Mouse (Mus musculus): ENCODE measurements around the gene Efcab12. TPM values are rescaled to one million over a fixed set of nuclear protein-coding genes. Genes with fewer than 3 reads are reported as not detected.
A peak's percentile ranks its signal among the peaks of the same experiment; 100 is the strongest.

Efcab12 gene
- total RNA-seq, 2 experiments from 2014 or later = 0.14 TPM; not detected in 1

DNA sequence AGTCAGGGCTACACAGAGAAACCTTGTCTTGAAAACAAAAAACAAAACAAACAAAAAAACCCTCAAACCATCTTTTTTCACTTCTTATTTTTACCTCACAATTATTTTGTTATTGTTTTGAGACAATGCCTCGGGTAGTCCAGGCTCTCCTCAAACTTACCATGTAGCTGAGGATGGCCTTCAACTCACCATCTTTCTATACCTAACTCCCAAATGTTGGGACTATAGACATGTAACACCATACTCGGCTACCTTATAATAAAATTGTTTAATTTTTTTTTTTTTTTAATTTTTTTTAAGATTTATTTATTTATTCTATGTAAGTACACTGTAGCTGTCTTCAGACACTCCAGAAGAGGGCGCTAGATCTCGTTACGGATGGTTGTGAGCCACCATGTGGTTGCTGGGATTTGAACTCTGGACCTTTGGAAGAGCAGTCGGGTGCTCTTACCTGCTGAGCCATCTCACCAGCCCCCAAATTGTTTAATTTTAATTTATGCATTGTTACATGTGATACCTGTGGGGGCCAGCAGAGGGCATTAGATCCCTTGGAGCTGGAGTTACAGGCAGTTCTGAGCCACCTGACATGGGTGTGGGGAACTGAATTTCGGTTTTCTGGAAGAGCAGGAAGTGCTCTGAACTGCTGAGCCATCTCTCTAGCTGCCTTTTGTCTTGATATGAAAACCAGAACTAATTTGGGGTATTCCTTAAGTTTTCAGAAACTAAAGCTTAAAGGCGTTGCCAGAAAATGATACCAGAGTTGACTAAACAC is 8.6 kb upstream of the Efcab12 start:
- peak; percentile 60 for DNase-seq (ENCODE audit: low spot score)

DNA sequence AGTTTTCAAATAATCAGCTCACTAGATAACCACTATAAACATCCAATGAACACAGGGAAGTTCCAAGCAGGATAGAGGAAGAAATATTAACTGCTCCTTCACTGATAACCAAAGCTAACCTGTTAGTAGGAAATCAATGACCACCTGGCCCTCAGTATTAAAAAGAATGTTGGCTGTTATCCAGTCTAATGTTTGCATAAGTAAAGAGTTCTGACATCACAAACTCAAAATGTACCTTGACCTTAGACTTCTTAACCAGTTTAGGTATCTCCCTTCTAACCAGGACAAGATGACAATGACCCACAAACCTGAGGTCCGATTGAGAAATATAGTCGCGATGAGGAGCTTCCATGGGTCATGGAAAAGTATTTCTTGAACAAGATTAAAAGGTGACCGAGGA is 6.8 kb upstream of the Efcab12 start:
- DNase-seq (ENCODE audit: low spot score) = no peak

DNA sequence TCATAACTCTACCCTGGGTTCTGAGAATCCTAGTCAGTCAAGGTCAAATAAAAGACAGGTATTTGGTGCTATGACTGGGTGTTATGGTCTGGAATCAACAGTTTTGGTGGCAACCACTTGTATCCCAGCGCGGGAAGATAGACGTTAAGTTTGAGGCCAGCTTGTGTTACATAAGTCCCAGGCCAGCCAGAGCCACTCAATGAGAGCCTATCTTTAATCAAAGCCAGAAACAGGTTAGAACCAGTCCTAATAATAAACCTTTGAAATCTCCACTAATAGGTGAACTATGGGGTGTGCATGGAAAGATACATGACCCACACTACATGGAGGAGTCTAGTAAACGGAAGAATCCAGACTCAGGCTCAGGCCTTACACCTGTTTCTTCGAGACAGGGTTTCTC is 533 bp upstream of the Efcab12 start:
- no peak for DNase-seq (ENCODE audit: low spot score)

DNA sequence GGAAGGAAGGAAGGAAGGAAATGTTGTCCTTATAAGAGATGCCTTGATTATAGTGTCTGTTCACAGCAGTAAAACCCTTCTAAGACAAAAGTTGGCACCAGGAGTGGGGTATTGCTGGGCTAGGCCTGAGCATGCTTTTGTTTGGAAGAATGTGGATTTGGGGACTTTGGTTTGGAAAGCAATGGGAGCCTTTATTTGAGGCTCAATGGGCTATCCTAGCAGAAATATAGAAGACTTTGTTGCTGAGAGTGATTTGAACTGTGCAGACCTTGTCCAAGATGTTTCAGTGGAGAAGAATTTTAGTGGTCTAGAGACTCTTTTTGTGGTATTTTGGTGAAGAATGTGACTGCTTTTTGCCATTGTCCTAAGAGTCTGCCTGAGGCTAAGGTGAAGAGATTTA is 4.4 kb downstream of the Efcab12 start:
- no peak for DNase-seq (ENCODE audit: low spot score)

DNA sequence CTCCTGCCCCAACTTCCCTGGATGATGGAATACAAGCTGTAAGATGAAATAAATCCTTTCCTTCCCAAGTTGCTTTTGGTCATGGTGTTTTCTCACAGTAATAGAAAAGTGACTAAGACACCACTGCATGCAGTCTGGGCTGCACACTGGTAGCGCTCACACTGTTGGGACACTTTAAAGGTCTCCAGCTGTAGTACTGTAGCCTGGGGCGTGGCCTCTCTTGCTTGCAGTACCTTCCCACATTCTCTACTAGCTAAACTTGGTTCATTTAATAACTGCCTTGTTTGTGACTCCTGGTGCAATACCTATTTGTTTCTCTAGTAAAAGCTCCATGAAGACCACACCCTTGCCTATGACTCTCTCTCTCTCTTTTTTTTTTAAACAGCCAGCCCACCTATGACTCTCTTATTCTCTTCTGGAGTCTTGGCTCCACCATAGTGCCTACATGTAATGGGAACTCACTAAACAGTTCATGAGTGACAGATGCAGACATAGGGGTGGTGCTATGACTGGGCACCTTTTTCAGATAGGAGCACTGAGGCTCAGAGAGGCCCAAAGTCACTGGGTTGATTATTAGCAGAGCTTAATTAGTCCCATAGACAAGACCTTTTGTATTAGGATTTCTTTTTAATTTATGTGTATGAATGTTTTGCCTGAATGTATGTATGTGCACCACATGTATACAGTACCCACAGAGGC is 5.9 kb downstream of the Efcab12 start:
- no peak for DNase-seq (ENCODE audit: low spot score)

DNA sequence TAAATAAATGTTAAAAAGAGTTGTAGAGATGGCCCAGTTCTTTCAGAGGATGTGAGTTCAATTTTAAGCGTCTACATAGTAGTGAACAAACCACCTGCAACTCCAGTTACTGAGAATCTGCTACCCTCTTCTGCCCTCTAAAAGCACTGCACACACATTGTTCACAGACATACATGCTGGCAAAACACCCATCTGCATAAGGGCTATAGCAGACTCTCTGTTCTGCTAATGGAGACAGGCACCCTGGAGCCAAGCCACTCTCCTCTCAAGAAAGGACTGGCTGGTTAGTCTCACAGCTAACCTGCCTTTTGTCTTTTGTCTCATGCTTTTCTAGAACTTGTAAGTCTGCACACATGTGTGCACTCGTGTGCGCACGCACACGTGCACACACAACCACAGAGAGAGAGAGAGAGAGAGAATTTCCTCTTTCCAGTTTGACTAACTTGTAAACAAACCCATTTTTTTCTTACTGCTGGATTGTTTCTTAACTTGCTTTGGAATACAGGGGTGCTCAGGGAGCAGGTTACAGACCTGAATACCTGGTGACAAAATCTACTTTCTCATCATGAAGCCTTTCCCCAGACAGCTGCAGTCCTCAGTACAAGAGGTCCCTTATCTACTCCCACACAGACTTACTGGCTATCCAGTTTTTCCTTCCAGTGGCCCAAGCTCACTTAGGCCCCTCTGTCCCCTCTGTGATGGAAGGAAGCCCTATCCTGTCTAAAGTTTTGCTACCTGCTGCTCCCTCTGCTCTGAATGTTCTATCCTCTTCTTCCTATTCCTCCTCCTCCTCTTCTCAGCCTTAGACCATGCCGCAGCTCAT is 7.2 kb downstream of the Efcab12 start:
- DNase-seq (ENCODE audit: low spot score) = no peak

DNA sequence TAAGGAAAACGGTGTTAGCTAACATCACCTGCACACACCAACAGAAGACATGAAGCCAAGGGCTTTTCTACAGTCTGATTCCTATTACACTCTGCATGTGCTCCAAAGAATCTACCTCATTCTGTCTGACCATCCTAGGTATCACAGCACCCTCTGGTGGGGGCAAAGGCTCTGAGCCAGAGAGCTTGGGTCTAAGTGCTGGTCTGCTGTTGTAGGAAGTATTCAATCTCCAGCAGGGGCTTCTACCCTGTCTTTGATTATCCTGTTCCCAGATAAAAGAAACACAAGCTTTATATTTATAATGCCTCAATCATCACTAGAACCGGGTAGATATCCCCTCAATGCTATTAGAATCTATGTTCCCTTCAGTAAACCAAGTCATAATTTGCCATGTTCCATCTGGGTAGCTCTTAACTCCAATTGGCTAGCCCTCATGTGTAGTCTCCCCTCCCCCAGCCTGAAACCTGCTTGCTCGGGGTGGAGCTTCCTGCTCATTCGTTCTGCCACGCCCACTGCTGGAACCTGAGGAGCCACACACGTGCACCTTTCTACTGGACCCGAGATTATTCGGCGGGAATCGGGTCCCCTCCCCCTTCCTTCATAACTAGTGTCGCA is 14.3 kb downstream of the Efcab12 start:
- DNase-seq (ENCODE audit: low spot score) = peak; percentile 58

DNA sequence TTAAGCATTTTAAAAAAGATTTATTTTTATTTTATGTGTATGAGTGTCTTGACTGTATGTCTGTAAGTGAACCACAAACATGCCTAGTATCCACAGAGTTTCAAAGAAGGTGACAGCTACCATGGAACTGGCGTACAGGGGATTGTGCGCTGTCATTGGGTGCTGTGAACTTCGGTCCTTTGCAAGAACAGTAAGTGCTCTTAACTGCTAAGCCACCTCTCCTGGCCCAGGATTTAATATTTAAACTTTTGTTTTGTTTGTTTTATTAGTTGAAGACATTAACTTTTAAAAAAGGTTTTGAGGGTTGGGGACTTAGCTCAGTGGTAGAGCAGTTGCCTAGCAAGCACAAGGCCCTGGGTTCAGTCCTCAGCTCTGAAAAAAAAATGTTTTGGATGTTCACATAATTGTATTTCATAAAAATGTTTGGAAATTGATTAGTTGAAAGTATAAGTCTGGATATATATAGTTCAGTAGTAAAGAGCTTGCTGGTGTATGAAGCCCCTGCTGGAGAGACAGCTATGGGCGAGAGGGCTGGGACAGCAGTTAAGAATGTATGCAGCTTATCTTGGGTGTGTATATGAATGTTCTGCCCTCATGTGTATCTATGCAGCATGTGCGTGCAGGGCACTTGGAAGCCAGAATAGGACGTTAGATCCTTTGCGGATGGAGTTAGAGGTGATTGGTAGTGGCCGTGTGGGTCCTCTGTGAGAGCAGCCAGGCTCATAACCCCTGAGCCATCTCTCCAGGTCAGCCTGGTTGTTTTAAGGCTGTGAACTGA is 16.8 kb downstream of the Efcab12 start:
- DNase-seq (ENCODE audit: low spot score) = no peak

DNA sequence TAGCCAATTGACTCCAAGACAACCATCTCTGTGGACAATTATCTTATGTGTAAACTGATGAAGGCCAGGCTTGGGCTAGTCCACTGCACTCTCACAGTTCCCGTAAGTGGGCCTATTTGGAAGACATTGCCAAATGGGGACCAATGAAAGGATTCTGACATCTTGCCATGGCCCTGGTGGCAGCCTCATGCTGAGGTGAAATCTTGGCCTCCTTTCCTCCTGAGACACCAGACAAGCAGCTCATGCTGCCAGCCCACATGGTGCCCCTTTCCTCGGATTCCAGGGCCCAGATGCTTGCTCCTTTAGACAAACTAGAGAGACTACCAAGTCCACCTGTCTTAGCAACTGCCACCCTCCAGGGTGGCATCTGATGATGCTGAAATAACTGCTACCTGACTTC is 20.1 kb downstream of the Efcab12 start:
- DNase-seq (ENCODE audit: low spot score) = no peak

DNA sequence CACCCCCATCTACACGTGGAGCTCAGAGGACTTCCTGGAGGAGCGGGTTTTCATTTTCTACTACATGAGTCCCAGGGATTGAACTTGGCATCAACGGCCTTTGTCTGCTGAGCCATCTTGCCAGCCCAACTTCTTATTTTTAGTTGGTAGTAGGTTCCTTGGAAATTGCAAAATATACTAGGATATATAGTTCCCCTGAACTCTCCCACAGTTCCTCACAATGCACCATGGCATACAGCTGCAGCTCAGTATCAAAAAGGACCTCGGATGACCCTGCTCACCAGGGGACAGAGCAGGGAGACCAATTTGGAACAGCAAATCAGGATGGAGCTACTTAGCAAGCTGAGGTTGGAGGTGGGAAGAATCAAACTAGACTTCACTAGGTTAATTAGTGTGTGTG is 23.2 kb downstream of the Efcab12 start:
- DNase-seq (ENCODE audit: low spot score) = no peak

DNA sequence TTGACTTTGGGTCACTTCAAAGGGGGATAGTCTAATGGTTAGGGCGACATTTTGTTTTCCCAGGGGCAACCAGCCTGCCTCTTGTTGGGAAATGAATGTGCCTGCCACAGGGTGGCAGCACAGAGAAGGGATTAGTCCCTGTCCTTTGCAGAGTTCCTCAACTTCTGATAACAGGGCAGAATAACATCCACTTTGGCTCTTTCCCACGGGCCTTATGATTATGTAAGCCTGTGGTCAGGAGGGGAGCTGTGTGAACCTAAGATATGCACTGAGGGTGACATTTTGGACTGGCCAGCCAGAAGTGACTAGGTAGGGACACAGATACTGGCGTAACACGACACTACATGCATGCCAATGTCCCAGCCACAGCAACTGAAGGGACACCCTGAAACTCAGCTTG is 24.1 kb downstream of the Efcab12 start:
- DNase-seq (ENCODE audit: low spot score) = peak; percentile 74

DNA sequence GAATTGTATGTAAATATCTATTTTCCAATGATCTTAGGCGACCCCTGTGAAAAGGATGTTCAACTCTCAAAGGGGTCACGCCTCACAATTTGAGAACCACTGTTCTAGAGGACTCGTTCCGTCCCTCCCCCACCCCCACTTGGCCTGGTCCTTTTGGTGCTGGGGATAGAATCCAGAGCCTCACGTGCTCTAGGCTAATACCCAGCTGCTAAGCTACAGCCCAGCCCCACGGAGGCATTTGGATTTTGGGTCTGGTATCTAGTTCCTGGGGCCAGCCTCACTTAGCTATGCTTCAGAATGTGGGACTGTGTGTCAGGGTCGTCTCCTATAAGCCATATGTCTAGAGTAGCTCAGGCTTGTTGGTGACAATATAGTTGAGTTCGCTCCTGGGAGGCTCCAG is 26.6 kb downstream of the Efcab12 start:
- no peak for DNase-seq (ENCODE audit: low spot score)

DNA sequence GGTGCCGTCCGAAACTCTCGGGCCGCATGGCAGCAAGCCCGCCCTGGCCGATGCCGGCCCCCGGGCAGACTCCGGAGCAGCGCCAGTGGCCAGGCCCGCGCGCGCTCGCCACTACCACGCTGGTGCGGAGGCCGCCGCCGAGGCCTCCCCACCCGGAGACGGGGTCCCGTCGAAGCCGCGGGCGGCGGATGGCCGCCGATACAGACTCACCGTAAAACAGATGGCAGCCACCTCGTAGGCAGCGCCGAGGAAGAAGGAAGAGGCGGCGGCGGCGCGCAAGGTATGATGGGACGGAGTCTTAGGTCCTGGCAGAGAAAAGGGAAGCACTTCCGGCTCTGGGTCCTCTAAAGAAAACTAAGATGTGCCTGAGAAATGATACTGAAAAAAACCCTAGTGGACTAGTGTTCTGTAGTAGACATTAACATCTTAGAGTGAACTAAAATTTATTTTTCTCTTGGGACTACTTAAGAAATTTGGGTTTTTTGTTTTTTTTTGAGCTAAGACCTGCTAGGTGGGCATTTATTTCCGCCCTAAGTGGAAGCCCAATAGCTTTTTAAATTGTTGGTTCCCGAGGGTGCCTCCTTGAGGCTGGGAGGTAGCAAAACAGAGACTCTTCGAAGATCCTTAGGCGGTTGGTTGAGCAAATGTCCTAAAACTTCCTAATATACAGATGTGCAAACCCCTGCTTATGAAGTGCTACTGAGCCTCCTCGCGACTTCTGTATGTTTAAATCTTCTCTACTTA is 29.6 kb downstream of the Efcab12 start, which contains the start of gene Rpl32:
TSS of gene Rpl32 (minus strand) at position 260 of the 744 bp plus-strand sequence.
- DNase-seq (ENCODE audit: low spot score) = peak; percentile 85

DNA sequence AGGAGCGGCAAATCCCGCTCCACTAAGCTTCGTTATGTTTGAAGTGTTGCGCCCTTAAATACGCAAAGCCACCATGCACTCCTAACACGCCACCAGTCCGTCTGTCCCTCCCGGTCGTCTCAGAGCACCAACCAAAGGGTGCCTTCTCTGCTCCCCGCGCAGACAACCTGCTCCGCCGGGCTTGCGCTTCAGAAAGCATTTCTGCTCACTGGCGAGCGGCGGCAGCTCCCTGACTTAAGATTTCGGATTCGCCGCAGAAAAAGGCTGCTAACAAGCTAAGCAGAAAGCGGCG is 30.1 kb downstream of the Efcab12 start:
- DNase-seq (ENCODE audit: low spot score) = no peak

DNA sequence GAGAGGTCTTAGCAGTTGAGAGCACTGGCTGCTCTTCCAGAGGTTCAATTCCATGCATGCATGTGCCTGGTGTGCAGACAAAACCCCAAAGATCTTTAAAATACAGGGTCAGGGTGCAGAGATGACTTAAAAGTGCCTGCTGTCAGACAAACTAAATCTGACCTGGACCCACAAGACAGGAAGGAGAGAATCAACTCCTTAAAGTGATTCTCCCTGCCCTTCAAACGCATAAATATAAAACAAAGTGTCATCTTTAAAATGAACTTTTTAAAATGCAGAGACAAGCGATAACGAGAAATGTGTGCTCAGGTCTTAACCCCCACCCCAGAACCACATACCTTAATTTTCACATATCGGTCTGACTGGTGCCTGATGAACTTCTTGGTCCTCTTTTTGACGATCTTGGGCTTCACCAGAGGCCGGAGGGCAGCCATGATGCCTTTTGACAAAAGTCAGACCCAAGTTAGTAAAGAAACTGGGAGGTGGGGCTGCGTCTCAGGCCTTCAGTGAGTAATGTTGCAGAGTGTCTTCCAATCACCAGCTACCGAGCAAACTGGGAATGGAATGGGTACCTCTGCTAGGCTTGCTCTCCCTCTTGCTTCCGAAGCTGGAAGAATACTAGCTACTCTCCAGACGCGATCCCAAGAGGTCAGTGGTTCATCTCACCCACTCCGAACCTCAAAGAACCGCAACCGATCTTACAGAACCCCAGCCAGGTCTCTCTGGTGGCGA is 30.6 kb downstream of the Efcab12 start:
- no peak for DNase-seq (ENCODE audit: low spot score)

DNA sequence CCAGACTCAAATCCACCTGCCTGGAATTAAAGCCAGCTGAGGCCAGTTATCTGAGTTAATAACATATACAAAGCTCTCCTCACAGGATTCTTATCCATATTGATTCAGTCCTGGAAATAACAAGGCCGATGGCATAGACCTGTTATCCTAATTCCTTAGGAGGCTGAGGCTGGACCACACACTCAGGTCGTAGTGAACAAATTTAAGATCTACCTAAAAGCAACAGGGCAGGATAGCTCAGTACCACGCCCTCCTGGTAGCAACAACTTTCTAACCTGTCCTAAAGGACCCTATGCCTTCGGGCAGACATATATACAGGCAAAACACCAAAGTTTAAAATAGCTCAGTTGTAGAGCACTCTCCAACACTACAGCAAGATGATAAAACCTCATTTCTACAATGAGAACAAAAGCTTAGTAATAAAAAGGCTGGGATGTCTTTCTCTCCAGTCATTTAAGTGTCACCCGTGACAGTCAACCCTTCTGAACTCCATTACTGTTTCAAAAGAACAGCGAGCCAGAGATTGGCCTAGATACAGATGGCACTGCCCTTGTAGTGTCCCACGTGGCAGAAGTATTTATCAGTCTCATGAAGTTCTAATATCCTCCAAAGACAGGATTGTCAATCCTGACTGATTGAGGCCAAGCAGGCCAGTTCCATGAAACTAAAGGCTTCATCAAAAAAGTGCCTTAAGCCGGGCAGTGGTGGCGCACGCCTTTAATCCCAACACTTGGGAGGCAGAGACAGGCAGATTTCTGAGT is 33.6 kb downstream of the Efcab12 start:
- no peak for DNase-seq (ENCODE audit: low spot score)

DNA sequence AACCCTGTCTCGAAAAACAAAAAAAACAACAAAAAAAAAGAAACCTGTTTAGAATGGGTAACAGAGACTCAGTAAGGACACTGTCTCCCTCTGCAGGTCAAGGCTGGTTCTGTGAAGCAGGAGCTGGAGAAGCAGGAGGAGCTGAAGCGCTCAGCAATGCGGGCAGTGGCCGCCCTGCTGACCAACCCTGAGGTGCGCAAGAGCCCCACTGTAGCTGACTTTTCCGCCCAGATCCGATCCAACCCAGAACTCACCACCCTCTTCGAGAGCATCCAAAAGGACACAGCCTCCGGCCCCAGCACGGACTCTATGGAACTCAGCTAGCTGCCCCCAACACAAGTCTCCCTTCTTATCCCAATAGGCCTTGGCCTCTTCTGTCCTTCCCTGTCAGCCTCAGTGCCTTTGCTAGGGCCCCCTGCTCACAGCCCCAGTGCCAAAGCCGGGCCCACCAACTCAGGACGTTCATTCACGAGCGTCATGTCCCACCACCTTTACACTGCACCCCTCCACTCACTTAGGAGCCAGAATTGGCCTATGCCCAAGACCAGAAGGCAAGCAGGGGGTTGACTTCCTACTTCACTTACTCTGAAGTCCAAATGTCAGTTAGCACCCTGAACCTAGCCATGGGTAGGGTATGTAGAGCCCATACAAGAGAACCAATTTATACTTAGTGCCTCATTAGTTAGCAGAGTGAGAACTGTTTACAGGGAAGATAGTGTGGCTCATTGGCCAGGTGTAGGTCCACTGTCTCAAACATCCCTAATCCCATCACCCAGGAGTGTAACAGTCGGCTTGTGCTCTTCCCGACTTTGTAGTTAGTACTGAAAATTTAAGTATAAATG is 34.5 kb downstream of the Efcab12 start:
- DNase-seq (ENCODE audit: low spot score) = peak; percentile 48

DNA sequence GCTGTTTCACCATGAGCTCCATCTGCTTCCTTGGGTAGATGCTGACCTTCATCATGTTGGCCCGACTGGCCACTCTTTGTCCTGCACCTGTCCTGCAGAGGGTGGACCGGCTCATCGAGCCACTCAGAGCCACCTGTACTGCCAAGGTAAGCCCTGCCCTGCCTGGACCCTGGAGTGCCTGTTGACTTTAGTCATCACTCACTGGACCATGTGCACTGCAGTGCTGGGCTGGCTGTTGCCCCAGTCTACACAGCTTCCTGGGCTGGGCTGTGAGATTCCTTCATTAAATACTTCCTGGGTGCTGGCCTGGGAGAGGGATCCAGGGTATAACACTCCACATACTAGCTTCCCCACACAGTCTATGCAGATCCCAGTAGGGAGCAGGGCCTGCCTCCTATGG is 36.4 kb downstream of the Efcab12 start:
- no peak for DNase-seq (ENCODE audit: low spot score)
